Mouse (Mus musculus): ENCODE data around the gene Mecom.

DNA sequence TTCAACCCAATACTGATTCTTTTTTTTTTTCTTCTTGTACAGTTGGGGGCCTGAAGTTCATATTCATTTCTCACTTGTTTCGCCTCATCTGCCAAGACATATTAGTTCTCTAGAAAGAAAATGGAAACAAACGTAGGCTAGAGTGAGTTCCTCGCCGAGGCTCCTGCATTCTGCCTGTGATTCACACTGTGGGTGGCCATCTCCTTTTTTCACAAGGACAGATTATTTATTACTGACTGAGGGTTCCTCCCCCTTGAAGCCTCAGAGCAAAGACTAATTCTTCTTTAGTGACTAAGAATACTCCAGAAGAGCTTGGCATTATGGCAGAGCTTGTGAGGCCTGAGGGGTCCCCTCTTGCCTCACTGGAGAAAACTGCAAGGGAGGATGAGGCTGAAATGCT, 167.5 kb downstream of the Mecom start:
- TF ChIP-seq TAL1 (IDR thresholded peaks at IDR 0.05; ENCODE audit: low read length) (no peak), GATA1 (IDR thresholded peaks at IDR 0.05; ENCODE audit: low read length) (no peak)
